Mouse (Mus musculus): ENCODE measurements around the gene Cpsf7. TPM values are rescaled to one million over a fixed set of nuclear protein-coding genes. Genes with fewer than 3 reads are reported as not detected.
"Not testable (repeated sequence)": the region's sequence is repeated elsewhere in the genome, so short reads cannot be mapped to it uniquely, and the experiment has no call there.

The Cpsf7 gene
- total RNA-seq, 1 experiment from 2014 or later, result 69.3 TPM

DNA sequence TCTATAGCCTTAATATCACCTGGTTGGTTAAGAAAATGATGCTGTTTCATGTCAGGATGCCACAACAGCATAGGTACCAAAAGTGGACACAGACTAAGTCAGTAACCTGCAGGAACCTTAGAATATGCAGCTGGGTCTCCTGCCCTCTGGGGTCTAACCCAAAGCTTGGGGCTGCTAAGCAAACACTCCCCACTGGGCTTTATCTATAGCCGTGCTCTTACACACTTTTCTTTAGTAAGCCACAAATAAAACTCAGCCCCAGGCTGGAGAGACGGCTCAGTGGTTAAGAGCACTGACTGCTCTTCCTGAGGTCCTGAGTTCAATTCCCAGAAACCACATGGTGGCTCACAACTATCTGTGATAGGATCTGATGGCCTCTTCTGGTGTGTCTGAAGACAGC is 31.9 kb downstream of the Cpsf7 start:
- ATAC-seq (replicated peaks; ENCODE audit: insufficient number of reproducible peaks, low FRiP score, low TSS enrichment, poor library complexity, severe bottlenecking), result no peak

DNA sequence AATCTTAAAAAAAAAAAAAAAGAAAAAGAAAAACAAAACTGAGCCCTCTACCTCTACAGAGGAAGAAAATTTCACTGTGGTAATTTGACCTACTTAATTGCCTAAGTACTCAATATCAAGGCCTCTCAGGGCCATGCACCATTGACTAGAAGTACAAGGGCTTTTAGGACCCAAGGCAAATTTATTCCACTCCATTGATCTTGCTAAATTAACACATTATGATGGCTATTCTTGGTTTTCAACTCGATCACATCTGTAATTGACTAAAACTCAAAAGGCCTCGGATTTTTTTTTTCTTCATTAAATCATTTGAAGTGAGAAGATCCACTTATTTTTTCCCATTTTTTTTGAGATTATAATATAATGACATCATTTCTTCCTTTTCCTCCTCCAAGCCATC is 32.4 kb downstream of the Cpsf7 start:
- ATAC-seq (replicated peaks; ENCODE audit: insufficient number of reproducible peaks, low FRiP score, low TSS enrichment, poor library complexity, severe bottlenecking), result no peak

DNA sequence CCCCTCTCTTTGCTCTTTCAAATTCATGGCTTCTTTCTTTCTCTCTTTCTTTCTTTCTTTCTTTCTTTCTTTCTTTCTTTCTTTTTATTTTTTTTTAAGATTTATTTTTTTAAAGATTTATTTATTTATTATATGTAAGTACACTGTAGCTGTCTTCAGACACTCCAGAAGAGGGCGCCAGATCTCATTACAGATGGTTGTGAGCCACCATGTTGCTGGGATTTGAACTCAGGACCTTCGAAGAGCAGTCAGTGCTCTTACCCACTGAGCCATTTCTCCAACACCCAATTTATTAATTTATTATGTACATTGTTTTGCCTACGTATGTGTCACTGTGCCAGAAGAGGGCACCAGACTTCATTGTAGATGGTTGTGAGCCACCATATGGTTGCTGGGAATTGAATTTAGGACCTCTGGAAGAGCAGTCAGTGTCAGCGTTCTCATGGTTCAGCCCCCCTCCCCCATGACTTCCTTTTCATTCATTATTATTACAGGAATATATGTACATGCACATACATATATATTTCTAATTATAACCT is 32.8 kb downstream of the Cpsf7 start:
- not testable (repeated sequence) for ATAC-seq (replicated peaks; ENCODE audit: insufficient number of reproducible peaks, low FRiP score, low TSS enrichment, poor library complexity, severe bottlenecking)

DNA sequence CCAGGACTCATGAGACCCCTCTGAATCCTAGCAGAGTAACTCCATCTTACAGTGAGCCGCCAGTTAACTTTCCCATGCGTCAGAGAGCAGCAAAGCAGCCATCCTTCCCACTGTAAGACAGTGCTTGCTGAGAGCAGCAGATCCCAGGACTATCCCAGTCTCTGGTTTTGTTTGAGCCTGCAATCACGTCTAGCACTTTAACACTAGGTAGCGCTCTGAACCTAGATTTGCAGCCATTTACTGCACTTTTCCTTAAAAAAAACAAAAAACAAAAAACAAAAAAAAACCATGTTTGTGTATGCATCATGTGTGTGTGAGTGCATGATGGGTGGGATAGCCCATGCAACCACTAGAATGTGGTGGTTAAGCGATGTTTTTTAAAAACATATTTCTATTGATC is 35.0 kb downstream of the Cpsf7 start:
- no peak for ATAC-seq (replicated peaks; ENCODE audit: insufficient number of reproducible peaks, low FRiP score, low TSS enrichment, poor library complexity, severe bottlenecking)

DNA sequence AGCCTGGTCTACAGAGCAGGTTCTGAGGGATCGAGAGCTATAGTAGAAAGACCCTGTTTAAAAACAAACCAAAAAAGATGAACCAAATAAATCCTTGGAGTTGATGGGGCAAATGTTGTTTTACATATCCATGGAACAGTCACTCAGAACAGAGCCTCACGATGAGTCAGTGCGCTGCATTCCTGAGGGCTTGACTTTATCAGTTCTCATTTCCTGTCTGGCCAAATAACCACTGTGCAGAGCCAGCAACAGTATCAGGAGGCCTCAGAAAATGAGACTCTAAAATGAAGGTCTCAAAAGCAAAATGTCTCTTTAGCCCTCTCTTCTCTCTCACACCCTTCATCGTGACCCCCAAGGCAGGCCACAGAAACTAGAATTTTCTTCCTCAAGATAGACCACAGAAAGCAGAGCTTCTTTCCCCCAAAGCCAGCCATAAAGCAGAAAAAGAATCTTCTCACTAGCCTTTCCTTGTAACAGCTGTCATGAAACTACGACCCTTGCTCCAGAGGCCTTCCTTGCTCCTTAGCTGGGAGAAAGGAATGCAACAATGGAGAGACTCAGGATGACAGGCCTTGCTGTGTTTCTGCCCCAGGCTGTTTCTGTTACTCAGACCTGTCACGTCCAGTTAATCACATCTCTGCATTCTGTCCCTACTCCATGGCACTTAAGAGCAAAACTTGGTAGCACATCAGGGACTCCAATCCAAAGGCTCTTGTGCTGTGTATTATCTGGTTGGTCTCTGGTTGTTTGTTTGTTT is 36.7 kb downstream of the Cpsf7 start:
- no peak for ATAC-seq (replicated peaks; ENCODE audit: insufficient number of reproducible peaks, low FRiP score, low TSS enrichment, poor library complexity, severe bottlenecking)

DNA sequence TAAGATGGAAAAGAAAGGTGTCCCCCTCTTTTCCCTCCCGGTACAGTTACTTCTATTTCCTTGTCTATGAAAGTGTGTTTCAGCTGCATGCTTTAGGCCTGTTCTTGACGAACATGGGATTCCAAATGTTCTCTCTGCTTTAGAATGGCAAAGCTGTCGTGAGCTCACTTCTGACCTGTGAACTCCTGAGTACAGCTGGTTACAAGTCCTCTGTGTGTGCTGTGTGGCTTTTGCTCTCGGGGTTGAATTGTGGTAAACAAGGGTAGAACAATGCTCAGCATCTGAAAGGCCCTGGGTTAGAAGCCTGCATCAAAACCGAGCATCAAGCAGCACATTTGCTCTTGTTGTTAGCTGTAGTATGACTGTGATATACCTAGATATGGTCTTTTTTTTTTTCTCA is 37.3 kb downstream of the Cpsf7 start:
- ATAC-seq (replicated peaks; ENCODE audit: insufficient number of reproducible peaks, low FRiP score, low TSS enrichment, poor library complexity, severe bottlenecking), result no peak

DNA sequence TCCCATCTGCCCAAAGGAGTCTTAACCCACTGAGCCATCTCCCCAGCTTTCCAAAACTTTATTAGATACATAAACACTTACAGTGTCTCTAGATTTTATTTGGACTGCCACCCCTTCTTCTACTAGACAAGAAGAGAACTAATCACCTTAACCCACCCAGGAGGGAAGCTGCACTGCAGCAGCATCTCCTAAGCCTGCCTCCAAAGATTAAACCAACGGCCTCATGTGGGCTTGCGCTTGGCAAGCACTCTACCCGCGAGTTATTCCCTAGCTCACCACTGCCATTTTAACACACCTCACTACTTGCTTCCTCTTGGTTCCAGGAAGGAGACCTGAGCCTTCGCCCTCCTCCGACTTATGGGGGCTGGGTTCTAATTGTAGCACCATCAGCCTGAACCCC is 39.2 kb downstream of the Cpsf7 start:
- ATAC-seq (replicated peaks; ENCODE audit: insufficient number of reproducible peaks, low FRiP score, low TSS enrichment, poor library complexity, severe bottlenecking), result no peak

DNA sequence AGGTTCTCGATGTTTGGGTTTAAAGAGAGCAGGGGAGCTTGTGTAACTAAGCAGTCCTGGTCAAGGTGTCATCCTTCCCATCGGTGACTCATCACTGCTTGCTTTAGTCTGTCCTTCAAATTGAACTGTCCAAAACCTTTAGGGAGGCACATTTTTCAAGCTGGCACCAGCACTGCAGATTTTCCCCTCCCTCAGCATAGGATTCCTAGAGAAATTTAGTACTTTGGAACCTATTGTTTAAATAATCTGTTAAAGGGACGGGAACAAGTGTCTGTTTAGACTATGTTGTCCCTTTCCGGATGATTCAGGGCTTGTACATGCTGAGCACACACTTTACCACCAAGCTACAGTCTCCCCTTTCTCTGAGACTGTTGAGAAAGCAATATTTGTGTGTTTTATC is 40.2 kb downstream of the Cpsf7 start:
- no peak for ATAC-seq (replicated peaks; ENCODE audit: insufficient number of reproducible peaks, low FRiP score, low TSS enrichment, poor library complexity, severe bottlenecking)

DNA sequence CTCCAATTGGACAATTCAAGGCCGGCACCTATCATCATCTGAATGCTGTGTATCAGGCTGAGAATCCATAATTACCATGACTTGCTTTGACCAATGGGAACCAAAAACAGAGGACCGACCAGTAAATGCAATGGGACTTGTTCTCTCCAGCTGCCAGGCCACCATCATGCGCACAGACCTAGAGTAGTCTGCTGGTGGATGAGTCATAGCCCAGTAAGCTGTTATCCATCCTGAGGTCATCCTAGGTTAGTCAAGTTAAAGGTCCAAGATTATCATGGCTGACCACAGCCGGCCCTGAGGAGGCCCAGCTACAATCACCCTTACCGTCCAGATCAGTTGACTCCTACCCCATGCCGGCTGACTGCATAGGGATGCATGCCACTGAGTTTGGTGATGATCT is 44.6 kb downstream of the Cpsf7 start:
- ATAC-seq (replicated peaks; ENCODE audit: insufficient number of reproducible peaks, low FRiP score, low TSS enrichment, poor library complexity, severe bottlenecking), result no peak

DNA sequence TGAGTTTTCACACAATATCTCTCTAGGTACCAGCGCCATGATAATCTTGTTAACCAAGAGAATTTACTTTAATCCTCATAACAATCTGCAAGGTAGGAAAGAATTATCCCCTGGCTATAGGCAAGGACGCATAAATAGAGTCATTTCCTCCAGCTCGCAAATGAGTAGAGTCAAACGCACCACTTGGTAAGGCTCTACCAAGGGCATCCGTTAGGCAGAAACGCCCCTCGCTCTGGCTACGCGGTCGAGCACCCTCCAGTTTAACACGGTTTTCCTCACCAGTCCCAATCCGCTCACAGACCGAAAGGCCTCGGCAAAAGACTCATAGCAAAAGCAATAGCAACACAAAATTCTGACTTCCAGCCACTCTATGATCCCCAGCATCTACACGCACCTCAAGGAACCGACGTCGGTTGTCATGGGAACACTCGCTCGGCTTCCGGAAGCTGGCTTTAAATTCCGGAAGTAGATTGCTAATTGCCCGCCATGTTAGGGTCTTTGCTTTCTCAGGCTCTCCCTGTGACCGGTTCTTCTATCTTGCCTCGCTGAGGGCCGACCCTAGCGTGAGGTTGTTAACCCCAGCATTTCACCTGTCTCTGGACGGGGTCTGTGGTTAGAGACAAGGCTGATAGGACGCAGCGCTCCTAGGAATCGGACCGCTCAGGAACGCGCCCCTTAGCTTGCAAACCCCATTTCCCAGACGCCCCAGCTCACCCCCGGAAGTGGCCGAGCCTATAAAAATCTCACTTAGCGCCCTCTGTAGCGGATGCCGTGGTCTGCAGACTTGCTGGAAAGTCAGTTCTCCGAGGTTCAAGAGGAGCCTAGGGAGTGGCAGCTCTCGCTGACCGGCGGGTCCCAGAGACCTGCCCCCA is 51.9 kb downstream of the Cpsf7 start, which contains the start of the genes Cyb561a3 and Tmem138:
Cyb561a3 (plus strand) TSS at position 483 of the 872 bp plus-strand sequence.
Tmem138 (minus strand) TSS at position 673 of the 872 bp plus-strand sequence.
- peak; percentile 86 for ATAC-seq (replicated peaks; ENCODE audit: insufficient number of reproducible peaks, low FRiP score, low TSS enrichment, poor library complexity, severe bottlenecking)

DNA sequence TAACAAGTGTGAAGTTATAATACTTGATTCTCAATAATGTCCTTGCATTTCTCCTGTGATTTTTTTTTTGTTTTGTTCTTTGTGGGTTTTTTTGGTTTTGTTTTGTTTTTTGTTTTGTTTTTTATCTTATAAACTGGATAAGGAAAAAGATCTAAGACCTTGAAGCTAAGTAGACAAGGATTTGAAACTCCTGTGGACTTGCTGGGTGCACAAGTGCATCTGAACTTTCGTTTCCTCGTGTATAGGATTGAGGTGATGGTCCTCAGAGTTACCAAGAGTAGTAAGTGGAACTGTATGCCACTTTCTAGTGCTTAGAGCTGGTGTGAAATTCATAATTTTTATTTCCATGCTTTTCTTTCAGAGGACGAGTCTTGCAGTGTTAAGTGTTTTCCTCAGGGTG is 55.0 kb downstream of the Cpsf7 start:
- no peak for ATAC-seq (replicated peaks; ENCODE audit: insufficient number of reproducible peaks, low FRiP score, low TSS enrichment, poor library complexity, severe bottlenecking)

DNA sequence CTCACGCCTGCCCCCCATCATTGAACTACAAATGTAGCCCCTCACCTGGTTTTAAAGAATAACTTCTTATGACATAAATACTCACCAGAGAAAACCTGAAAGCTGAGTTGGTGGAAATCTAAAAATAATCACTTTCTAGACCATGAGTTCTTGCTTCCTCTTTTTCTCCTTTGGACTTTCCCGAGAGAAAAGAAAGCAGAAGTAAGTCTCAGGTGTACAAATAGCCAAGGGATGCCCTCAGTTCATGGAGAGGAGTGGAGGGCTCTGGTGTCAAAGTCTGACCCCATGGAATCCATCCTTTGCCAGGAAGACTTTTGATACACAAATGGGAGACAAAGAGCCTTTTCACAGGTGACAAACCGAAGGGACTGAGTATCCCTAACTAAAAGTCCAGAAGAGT is 55.7 kb downstream of the Cpsf7 start:
- no peak for ATAC-seq (replicated peaks; ENCODE audit: insufficient number of reproducible peaks, low FRiP score, low TSS enrichment, poor library complexity, severe bottlenecking)

DNA sequence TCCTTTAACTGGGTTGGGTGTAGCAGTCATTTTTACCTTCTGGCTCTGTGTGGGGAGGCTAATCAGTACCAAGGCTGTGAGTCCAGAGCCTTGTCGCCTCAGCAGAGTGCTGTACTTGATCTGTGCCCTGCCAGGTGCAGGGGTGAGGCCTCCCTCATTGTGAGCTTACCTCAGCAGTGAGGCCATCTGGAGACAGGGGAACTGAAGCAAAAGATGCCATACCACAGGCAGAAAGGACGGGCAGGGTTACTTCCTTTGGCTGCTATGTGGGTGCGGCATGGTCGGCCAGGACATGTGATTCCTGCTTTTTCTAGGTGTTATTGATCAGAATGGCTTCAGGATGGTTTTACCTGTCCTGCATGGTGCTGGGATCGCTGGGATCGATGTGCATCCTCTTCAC is 56.9 kb downstream of the Cpsf7 start:
- no peak for ATAC-seq (replicated peaks; ENCODE audit: insufficient number of reproducible peaks, low FRiP score, low TSS enrichment, poor library complexity, severe bottlenecking)

DNA sequence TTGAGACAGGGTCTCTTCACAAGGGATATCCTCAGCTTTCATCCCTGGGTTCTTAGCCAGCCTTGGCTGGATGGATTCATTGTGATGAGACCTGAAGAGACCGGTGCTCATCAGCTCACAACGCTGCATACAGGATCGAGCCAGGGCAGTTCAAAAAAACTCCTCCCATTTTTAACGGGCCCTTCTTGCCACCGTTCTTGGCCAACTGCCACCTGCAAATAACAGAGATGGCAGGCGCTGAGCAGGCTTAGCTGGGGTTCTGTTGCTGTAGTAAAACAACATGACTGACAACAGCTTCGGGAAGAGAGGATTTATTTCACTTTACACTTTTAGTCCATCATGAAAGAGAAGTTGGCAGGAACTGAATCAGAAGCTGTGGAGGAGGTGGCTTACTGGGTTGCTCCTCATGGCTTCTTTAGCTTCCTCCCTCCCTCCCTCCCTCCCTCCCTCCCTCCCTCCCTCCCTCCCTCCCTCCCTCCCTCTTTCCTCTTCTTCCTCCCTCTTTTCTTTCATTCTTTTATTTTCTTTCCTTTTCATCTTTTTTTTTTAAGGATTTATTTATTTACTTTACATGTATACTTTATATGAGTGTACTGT is 58.6 kb downstream of the Cpsf7 start:
- ATAC-seq (replicated peaks; ENCODE audit: insufficient number of reproducible peaks, low FRiP score, low TSS enrichment, poor library complexity, severe bottlenecking), result no peak

DNA sequence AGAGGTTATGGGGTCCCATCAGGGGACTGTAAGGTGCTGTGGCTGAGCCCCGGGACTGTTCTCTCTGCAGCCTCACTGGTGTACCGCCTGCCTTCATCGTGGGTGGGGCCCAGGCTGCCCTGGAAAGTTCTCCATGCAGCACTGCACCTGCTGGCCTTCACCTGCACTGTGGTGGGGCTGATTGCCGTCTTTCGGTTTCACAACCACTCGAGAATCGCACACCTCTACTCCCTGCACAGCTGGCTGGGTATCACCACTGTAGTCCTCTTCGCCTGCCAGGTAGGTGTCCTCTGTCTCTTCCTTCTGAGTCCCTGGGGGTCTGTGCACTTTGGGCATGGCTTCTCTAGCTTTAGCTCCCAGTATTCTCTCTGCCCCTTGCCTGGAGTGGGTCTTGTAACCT is 60.0 kb downstream of the Cpsf7 start:
- ATAC-seq (replicated peaks; ENCODE audit: insufficient number of reproducible peaks, low FRiP score, low TSS enrichment, poor library complexity, severe bottlenecking), result no peak

DNA sequence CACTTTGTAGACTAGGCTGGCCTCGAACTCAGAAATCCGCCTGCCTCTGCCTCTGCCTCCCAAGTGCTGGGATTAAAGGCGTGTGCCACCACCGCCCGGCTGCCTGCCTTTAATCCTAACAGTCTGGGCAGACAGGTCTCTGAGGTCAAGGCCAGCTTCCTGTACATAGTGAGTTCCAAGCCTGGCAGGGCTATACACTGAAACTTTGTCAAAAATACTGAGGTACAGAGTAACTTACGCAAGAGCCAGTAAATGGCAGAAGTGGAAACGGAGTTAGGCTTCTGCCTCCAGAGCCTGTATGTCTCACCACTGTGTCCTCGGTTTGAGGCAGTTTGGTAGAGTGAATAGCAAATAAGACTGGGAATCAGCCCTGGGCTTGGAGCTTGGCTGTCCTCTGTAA is 62.2 kb downstream of the Cpsf7 start:
- ATAC-seq (replicated peaks; ENCODE audit: insufficient number of reproducible peaks, low FRiP score, low TSS enrichment, poor library complexity, severe bottlenecking), result 0 out of 2 replicates have a peak, but pooled peaks have one; percentile 23

DNA sequence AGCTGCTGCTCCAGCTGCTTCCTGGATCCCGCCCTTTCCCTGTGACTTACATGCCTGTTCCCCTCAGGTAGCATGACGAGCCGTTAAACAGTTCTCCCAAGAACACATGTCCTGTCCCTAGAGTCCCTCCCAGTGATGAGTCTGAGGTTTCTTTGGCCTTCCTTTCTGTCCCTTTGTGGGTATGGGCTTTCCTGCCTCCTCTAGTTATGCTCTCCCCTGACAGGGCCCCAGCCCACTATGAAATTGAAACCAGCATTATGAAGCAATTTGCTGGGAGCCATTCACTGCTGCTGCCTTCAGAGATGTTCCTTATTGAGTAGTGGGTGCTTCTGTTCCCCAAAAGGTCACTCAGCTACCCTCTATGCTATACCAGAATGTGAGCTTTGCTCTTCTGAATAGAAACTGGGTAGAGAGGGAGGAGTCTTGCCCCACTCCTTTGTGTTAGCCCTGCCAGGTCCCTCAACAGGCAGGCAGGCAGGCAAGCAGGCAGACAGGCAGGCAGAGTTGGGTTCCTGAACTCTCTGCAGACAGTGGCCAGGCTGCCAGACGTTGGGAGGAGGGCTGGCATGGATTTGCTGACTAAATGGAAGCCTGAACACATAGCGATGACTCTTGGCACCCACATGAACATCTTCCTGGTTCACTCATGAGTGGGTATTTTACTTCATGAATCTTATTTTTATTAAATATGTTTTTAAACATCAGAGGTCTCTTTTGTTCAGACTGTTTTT is 64.2 kb downstream of the Cpsf7 start:
- ATAC-seq (replicated peaks; ENCODE audit: insufficient number of reproducible peaks, low FRiP score, low TSS enrichment, poor library complexity, severe bottlenecking), result no peak

DNA sequence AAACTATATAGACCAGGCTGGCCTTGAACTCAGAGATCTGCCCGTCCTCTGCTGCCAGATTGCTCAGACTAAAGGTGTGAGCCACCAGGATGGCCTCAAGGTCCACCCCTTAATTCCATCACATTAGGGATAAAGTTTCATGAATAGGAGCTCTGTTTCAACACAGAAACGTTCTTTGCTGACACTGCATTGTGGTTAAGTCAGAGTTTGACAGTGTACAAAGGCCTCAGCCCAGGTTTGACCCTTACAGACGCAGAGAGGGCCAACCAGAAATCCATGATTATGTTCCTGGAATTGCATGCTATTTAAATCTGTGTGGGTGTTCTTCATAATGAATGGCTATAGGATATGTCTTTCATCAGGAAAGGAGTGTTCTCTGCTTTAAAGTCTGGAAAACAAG is 65.2 kb downstream of the Cpsf7 start:
- ATAC-seq (replicated peaks; ENCODE audit: insufficient number of reproducible peaks, low FRiP score, low TSS enrichment, poor library complexity, severe bottlenecking), result no peak
